Mouse (Mus musculus) thymus, postnatal 36 days (tissue): ENCODE measurements around the gene Ksr1.
"Not testable (repeated sequence)": the region's sequence is repeated elsewhere in the genome, so short reads cannot be mapped to it uniquely, and the experiment has no call there.

ENCODE experiments used
- DNase-seq, 2 experiments: peaks; one replicate each; pipeline ENCODE4 v3.0.0; 2022; ENCODE audit warnings: mixed read lengths in 2 of 2

Gene Ksr1

DNA sequence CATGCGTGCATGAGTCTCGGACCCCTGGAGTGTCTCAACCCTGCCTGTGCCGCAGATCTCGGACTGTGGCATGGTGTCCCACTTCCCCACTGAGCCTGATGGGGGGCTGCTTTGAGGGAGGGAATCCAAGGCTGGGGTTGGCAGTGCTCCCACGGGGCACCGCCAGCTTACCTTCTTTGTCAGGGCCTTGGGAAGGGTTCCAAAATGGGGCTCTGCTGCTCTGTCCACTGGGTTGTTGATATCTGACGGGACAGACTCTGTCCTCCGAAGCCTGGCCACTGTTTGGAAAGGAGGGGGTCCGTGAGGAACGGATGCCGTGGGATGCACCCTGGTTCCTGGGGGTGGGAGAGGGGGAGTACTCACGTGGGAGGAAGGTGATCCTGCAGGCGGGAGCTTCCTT lies 109.9 kb downstream of the Ksr1 start:
- no peak for DNase-seq

GRCm38 (mm10) chr11:79033636-79034035 lies 112.6 kb downstream of the Ksr1 start:
- DNase-seq, result peak in 1 of 2 experiments; percentile 23

DNA sequence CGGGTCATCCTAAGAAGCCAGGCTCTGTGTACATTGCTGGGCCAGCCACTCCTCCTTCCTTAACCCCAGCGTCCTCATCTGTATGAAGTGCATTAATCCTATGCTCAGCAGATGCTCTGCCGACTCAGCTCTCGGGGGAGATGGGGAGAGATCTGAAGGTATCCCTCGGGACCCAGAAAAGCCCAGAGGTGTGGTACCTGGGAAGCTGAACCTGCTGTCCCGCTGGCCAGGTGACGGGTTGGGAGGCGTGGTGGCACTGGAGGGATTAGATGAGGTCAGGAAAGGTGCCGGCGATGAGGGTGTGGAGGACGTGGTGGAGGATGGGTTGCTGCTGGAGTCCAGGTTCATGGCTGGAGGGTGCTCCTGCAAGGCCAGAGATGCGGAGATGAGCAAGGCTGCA lies 113.2 kb downstream of the Ksr1 start:
- no peak for DNase-seq

- DNase-seq, result no peak
Measured at GRCm38 (mm10) chr11:79031452-79031746, 114.8 kb downstream of the Ksr1 start.

DNA sequence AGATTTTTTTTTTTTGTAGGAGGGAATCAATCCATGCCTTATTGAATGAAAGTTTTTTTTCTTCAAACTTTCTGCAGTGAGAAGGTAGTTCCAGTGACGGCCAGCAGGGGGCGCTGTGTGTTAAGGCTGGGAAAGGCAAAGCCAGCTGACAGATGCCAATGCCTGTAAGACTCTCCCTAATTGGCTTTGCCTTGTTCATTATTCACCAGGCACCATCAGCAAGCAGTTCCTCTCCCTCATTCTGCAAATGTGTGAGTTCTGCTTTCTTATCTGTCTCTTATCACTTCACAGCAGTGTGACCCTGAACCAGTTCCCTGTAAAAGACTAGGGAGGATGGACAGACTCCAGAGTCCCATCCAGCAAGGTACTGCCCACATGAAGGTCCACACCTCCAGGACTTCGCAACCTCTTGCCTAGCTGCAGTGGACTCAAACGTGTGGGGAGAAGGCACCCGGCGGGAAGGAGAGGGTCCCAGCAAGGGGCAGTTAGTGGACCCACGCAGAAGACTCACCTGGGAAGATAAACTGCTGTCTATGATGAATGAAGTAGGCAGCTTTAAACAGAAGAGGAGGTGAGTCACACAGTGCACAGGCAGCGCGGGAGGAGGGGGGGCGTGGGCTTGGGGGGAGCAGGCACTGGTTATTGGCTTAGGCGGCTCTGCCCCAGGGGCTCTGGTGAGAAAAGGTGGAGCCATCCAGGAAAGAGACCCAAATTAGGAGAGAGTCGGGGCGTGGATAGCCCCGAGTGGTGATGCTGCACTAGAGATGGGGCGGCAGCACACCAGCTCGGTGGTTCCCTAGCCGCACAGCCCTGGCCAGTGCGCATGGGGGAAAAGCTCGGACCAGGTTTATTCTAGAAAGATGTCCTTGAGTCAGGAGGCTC lies 115.4 kb downstream of the Ksr1 start:
- DNase-seq, result peak; percentile 78 to 88

GRCm38 (mm10) chr11:79023751-79024150 lies 122.5 kb downstream of the Ksr1 start:
- peak in 1 of 2 experiments; percentile 30 for DNase-seq

GRCm38 (mm10) chr11:79023342-79023741 lies 122.9 kb downstream of the Ksr1 start:
- DNase-seq, result peak; percentile 80 to 90

- peak; percentile 52 to 62 for DNase-seq
Measured at GRCm38 (mm10) chr11:79022836-79023235, 123.4 kb downstream of the Ksr1 start.

DNA sequence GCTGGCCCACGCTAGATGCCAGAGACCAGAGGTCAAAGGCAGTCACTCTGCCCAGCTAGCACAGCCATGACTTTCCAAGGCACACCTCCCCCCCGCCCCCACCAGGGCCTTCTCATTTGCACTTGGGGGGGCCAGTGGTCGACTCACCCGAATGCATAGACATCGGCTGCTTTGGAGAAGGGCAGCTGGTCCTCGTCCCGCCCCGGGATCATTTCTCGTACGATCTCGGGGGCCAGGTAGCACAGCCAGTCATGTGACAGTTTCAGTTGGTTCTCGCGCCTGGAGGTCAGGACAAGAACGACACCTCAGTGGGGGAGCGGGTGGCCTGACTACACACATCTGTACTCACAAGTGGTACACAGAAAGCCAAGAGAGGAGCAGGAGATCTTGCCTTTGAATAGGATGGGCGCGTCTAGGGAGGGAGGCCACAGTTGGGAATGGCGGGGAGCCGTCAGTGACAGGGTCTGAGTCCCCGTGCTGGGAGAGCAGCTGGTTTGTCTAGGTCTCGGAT lies 125.6 kb downstream of the Ksr1 start:
- peak in 1 of 2 experiments; percentile 17 for DNase-seq

GRCm38 (mm10) chr11:79019839-79020534 lies 126.2 kb downstream of the Ksr1 start:
- peak; percentile 59 to 67 for DNase-seq

GRCm38 (mm10) chr11:79018954-79019704 lies 127.1 kb downstream of the Ksr1 start:
- peak; percentile 81 to 84 for DNase-seq

GRCm38 (mm10) chr11:79017161-79017606 lies 129.0 kb downstream of the Ksr1 start:
- DNase-seq, result peak in 1 of 2 experiments; percentile 7

DNA sequence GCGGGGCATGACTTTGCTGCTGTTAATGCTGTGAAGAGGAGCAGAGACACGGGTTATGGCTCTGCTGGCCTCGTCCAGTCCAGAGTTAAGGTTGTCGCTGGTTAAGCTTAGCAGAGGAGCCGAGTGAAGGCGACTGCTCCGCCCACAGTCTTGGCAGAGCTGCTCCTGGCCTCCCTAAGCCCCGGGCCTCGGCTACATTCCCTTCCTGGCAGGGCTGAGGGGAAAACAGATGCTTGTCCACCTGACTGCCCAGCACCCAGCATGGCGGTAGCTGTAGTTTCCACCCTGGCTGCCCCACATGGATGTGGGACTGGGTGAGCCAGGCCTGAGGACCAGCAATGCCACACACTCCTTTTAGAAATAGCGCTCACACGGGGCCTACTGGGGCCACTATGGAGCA lies 130.0 kb downstream of the Ksr1 start:
- peak in 1 of 2 experiments; percentile 11 for DNase-seq

- DNase-seq, result peak; percentile 27 to 53
Measured at GRCm38 (mm10) chr11:79015660-79016215, 130.5 kb downstream of the Ksr1 start.

DNA sequence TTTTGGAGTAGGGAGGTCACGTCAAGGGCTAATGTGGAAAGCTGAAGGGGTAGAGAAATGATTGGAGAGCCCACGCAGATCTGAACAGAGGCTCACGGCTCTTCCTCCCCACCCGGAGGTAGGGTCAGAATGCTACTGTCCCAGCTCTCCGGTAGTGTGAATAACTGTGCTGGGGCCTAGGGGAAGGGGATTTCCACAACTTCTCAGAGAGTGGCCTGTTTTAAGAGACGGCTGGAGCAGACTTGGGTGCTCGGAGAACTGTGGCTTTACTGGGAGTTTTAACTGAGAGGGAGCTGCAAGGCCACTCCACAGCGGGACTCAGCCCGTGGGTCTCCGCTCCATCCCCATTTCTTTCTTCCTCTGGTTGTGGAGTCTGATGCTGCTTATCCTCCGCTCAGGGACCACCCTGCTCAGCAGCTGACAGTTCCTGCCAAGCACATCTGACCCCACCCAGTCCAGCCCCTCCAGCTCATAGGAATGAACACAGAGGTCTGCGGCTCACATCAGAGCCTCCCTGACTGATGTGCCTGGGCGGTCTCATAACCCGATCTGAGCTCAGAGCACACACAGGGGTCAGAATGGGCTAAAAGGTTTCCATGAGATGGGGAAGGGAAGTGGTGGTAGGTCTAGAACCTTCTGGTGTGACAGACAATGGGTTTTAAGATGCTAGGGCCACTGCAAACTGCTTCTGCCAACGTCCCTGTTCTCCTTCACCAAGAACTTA lies 131.4 kb downstream of the Ksr1 start:
- no peak for DNase-seq

DNA sequence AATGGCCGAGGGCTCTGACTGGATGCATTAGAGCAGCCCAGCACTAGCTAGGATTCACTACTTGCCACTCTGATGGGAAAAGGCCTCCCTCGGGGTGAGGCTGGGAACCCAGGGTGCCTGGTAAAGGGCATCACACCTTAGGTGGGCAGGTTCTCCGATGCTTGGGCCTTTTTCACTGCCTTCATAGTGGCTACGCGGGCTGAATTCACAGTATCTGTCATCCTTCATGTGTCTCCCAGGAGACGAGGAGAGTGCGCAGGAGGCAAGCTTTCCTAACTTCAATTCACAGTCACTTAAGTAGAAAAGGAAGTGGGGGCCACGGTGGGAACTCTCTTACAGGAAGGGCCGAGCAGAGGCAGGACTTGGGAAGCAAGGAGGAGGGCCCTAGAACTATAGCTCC lies 132.4 kb downstream of the Ksr1 start:
- DNase-seq, result no peak

GRCm38 (mm10) chr11:79013056-79013455 lies 133.2 kb downstream of the Ksr1 start:
- peak in 1 of 2 experiments; percentile 1 for DNase-seq

- no peak for DNase-seq
Measured at GRCm38 (mm10) chr11:79012529-79012928, 133.7 kb downstream of the Ksr1 start.

- DNase-seq, result no peak
Measured at GRCm38 (mm10) chr11:79008891-79009290, 137.3 kb downstream of the Ksr1 start.

- DNase-seq, result peak; percentile 34 to 61
Measured at GRCm38 (mm10) chr11:79008007-79008775, 138.0 kb downstream of the Ksr1 start.

DNA sequence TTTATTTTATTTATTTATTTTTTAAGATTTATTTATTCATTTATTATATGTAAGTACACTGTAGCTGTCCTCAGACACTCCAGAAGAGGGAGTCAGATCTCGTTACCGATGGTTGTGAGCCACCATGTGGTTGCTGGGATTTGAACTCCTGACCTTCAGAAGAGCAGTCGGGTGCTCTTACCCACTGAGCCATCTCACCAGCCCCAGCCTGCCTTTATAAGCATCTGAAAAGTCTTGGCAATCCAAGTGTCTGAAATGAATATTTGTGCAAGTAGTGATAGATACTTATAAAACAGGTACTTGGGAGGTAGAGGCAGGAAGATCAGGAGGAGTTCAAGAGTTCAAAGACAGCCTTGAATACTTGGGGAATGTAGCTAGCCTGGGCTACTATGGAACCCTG lies 138.9 kb downstream of the Ksr1 start:
- DNase-seq, result not testable (repeated sequence)
